Mouse (Mus musculus): Measurements from ENCODE around the gene Gm17334.

The Gm17334 gene

DNA sequence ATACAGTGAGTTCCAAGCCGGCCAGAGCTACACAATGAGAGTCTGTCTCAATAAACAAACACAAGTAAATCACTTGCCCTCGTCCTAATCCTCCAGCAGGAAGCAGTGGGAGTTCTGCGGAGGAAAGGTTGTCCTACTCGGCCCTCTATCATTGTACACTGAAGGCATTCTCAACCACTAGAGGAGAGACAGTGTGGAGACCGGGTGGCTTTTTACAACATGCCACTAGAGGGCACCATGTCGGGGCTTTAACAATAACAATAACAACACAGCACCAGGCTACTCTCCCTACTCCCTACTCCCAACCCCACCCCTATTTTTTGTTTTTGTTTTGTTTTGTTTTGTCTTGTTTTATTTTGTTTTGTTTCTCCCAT lies 35.4 kb downstream of the Gm17334 start:
- peak; percentile 72 for DNase-seq

GRCm38 (mm10) chr11:53736771-53737572 lies 36.0 kb downstream of the Gm17334 start:
- peak; percentile 88 for DNase-seq

DNA sequence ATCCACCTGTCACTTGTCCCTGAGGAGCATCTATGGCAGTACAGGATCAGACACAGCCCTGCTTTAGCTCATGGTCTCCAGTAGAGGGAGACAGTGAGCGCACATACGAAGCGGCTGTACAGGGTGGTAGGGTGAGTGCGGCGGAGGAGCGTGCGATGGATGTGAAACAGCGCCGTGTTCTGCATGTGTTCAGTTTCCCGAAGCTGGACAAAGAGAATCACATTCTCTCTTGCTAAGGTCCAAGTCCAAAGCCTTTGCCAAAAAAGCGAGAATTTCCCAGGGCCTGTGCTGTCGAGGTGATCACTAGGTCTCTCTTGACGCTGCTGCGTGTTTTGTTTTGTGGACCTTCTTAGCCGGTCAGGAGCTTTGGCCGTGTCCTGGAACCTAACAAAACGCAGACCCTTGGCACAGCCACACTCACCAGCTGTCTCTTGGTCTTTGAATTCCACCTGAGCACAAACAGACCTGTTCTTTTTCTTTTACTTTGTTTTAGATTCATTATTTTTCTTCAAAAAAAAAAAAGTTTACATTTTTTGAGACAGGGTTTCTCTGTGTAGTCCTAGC lies 37.2 kb downstream of the Gm17334 start:
- DNase-seq = peak; percentile 90

DNA sequence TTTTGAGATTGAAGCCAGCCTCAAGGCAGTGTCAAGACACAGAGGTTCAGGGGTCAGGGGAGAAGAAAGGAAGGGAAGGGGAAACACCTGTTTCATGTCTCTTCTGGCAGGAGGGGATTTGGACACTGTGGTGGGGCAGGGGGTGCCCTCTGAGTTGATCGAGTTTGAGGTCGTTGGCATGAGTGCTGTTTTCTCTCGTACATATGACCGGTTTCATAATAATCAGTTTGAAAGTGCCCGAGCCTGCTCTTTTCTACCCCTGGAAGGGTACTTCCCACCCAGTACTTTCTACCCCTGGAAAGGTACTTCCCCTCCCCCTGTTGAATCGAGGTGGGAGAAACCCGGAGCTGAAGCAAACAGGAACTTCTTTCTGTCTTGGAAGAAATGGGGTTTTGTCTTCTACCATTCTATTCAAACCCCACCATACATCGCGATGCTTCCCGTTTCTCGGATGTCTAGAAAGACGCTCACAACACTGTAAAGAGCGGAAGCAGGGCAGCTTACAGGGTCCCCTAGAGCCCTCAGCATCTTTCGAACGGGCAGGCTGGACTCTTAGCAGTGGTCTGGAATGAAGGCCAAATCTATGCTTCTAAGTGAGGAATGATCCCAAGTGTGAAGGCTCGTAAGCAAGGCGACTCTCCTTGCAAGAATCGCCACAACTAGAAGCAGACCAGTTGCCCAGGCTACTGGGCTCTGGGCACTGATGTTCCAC lies 37.9 kb downstream of the Gm17334 start:
- DNase-seq = no peak

DNA sequence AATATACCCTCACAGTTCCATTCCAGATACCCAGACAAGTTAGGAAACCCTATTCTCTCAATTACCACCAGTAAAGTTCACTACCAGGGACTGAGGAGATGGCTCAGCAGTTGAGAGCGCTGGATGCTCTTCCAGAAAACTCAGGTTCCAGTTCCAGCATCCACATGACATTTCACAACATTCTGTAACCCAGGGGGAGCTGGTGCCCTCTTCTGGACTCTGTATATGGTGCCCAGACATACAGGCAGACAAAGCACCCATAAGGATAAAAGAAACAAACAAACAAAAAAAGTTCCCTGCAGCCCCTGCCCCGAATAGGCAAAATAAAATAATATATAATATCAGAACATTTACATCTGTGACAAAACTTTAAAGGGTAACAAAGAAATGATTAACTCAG lies 38.6 kb downstream of the Gm17334 start:
- no peak for DNase-seq

DNA sequence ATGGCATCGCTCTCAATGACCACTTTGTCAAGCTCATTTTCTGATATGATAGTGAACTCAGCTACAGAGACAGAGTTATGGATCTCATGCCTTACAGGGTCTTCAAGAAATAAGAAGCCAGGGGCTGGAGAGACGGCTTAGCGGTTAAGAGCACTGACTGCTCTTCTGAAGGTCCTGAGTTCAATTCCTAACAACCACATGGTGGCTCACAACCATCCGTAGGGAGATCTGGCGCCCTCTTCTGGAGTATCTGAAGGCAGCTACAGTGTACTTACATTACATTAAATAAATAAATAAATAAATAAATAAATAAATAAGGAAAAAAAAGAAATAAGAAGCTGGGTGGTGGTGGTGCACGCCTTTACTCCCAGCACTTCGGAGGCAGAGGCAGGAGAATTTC lies 39.2 kb downstream of the Gm17334 start:
- DNase-seq = peak; percentile 13

DNA sequence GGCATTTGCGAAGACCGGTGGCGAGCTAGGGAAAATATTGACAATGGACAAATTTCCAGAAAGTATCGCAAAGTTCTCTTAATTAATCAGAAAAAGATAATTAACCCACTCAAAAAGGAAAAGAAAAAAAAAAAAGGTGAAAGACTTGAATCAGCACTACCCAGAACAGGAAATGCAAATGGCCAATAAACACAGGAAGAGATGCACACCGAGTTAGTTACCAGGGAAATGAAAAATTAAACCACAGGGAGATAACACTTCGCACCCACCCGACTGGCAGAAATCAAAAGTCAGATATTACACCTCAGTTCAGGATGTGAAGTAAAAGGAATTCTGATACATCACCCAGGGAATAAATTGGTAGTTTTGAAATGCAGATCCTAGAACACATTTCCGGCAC lies 40.7 kb downstream of the Gm17334 start:
- DNase-seq = no peak

DNA sequence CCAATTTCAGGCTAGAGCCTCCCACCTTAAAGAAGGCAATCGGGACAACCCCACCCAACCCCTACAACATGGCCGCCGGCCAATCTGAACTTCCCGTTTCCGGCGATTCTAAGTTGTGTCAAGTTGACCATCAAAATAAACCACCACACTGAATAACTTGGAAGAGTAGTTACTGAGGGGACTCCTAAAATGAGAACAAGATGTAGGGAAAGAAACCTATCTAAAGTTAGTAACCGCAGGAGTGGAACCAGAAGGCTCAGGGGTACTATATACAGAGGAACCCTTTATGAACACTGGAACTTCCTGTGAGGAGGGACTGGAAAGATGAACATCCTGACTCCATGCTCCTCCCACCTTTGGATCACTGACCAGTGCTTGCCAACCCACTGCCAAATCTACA lies 41.5 kb downstream of the Gm17334 start:
- no peak for DNase-seq
